Mouse (Mus musculus) B cell, adult (primary cell): ENCODE data around the gene Rfx1. TPM values are rescaled to one million over a fixed set of nuclear protein-coding genes. Genes with fewer than 3 reads are reported as not detected.

Source experiments
- total RNA-seq: library from RNA; stranded (reverse); gene quantifications from 4 replicates; pipeline ENCODE4 v1.2.4, GENCODE M21; 2023; ENCODE audit not compliant: inconsistent age

Rfx1 gene
- total RNA-seq: 86.3 to 95.7 TPM (median 91.8 TPM) in 4 replicates

DNA sequence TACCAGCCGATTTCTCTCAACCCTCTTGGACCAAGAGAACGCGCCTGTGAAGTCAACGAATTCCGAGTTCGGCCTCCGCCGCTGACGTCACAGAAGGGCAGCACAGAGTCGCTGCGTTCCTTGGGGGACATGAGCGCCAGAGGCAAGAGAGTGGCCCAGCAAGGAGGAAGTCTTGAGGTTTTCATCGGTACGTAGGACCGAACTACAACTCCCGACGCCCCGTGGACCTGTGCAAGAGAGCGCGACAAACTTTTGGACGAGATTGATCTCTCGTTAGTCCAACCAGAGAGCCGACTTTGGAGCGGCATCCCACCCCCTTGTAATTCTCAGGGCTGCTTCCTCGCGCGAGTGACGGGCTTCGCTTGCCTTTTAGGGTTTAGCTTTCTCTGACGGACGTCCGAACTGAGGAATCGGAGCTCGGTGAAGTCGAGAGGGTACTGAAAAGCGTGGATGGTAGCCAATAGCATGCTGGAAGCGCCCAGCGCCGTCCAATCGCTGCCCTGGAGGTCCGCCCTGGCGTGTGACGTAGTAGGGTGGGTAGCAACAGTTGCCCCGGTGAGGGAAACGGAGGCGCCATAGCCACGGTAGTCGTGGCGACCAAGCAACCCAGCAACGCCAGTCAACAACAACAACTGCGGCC, at the start of gene Rfx1:
Gene Rfx1, plus strand, starts transcription at position 544 of the 640 bp plus-strand sequence.

DNA sequence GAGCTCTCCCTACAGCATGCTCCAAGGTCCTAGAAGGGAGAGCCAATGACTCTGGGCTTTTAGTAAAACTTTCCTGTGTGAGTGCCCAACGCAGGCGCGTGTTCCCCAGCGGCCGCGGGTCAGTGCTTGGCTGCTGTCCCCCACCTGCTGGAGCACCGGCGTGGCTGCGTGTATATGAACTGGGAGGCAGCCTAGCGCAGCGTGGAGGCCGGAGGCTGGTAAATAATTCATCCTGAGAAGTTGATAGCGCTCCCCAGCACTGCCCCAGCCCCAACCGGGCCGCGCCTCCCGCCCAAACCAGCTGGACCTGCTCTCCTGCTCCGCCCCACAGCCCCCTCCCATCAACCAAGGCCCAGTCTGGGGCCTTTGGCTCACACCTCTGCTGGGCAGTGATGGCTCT, 45.5 kb upstream of the Rfx1 start, which contains the start of gene Palm3:
Gene Palm3, plus strand, starts transcription at position 376 of the 400 bp plus-strand sequence.

DNA sequence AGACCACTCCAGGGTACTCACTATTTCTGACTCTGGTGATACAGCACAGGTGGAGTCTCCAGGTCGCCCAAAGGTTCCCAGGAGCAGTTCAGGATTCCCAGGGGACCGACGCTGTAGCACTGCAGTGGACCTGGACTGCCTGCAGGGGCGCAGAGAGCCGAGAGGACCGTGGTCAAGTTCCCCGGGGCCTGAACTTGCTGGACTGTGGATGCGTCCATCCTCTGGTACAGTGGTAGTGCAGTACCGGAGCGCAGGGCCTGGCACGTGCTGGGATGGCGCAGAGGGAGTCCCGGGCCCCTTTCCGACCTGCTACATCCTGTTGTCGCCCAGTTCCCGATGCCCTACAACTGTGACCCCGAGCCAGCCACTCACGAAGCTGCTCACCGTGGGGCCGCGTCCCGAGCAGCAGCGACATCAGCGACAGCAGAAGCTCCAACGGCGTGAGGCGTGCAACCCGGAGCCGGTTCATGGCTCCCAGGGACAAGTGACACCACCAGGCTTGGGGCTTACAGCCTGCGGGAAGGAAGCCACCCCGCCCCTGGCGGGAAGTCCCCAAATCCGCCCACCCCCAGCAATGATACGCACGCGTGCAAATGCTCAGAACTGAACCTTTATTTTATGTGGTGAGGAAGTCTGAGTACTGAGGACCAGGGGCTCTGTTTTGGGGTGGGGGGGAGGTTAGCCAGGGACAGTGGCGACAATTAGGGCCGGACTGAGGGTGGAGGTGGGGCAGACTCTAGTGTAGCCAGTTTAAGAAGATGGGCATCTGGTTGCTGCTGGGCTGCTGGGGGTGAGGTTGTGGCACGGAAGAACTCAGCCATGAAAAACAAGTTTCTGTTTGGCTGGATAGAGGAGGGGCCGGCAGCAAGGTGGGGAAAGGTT, 24.3 kb upstream of the Rfx1 start, which contains the start of gene Il27ra:
Gene Il27ra, minus strand, starts transcription at position 524 of the 882 bp plus-strand sequence.

DNA sequence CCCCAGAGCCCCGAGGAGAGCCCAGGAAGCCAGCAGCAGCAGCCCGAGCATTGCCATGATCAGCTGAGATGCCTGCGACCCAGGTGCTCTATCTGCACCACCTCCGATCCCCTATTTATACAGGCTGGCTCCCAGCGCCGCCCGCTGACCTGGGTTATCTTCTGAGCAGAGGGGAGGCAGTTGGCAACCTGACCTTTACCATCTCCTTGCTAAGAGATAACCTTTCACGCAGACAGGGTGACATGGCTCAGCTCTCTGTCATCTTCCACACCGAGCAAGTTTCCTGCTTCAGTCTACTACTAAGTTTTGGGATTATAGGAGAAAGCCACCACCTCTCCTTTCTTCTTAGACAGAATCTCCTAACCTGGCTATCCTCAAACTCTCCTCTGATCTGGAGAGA, 21.7 kb upstream of the Rfx1 start, which contains the start of gene Rln3:
Gene Rln3, minus strand, starts transcription at position 101 of the 400 bp plus-strand sequence.

DNA sequence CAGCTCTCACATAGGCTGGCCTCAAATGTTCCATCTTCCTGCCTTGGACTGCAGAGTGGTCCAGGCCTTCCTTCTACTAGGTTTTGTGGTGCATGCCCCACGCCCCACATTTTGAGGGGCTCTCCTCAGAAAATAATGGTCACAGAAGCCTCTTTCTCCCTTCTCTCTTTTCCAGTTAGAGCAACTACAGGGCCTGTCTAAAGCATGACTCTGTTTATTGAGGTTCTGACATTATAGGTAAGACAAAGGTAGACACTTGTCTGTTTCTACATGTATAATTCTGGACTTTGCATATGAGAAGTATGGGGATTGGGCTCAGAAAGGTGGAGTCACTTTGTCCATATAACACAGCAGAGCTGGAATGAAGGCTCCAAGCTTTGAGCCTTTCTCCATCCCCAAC, 1.6 kb upstream of the Rfx1 start, which contains the start of gene Gm10643:
Gene Gm10643, minus strand, starts transcription at position 101 of the 400 bp plus-strand sequence.

DNA sequence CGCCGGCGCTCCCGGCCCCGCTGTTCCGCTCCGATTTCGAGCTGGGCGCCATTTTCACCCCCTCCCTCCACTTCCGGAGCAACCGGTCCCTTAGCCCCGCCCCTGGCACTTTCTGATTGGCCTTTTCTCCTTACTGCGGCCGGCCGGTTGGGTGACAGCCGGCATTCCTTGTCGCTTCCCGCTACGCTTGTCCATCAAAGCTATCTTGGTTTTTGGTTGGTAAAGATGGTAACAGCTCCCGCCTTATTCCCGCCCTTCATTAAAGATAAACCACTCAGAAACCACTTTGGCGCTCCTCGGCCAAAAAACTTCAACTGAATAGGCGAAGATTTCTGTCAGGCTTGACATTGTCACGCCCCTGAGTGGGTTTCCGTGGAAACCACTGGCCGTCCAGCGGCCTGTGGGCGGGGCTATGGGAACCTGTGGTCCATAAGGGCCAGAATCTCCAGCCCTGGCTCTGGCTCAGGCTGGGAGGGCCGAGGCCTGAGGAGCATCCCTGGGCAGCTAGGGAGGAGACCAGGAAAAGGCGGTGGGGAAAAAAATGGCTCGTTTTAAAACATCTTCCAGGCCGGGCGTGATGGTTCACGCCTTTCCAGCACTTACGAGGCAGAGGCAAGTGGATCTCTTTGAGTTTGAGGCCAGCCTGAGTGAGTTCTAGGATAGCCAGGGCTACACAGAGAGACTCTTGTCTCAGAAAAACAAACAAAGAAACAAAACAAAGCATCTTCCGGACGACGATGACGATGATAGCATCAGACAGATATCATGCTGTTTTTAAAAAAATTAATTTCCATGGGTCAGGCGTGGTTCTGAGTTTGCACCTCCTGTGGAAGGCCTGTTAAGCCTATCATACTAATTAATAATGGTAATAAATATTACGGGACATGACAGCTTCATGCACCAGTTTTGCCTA, 38.3 kb downstream of the Rfx1 start, which contains the start of gene Dcaf15:
Gene Dcaf15, minus strand, starts transcription at position 72 of the 913 bp plus-strand sequence.

DNA sequence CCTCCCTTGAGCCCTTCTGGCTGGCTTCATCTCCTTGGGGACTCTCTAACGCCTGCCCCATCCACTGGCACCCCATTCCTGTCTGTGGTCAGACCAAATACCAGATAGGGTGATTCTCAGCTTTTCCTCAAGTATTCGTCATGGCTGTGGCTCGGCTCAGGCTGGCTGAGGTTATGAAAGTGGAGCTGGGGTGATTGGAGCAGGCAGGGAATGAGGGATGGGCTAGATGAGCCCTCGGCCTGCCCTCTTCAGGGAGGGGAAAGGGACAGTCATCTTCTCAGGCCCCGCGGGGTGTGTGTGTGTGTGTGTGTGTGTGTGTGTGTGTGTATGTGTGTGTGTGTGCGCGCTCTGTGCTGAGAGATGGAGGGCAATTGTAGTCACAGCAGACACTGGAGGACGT, 59.0 kb downstream of the Rfx1 start, which contains the start of gene Podnl1:
Gene Podnl1, plus strand, starts transcription at position 334 of the 400 bp plus-strand sequence.

Other genes starting within 250 kb of the Rfx1 start
- 4.0 to 9.1 TPM (median 5.7 TPM) in 4 replicates for gene Adgrl1, start 166.7 kb upstream of the Rfx1 start, total RNA-seq
- 1.0 to 2.6 TPM (median 1.3 TPM) in 4 replicates for gene Gm10644, start 111.6 kb upstream of the Rfx1 start, total RNA-seq
- gene Asf1b, start 111.3 kb upstream of the Rfx1 start, total RNA-seq: 8.9 to 13.0 TPM (median 11.5 TPM) in 4 replicates
- gene Prkaca, start 93.8 kb upstream of the Rfx1 start, total RNA-seq: 45.8 to 49.4 TPM (median 48.8 TPM) in 4 replicates
- gene Samd1, start 69.2 kb upstream of the Rfx1 start, total RNA-seq: 50.7 to 56.9 TPM (median 54.5 TPM) in 4 replicates
- gene 1700067K01Rik, start 65.3 kb upstream of the Rfx1 start, total RNA-seq: 0.51 to 1.3 TPM (median 0.92 TPM) in 4 replicates
- gene 2210011C24Rik, start 54.7 kb upstream of the Rfx1 start, total RNA-seq: not detected in 4 replicates
- 0.21 TPM in 1 of 4 replicates, not detected in the others for gene Palm3, start 45.4 kb upstream of the Rfx1 start, total RNA-seq
- gene Il27ra, start 24.2 kb upstream of the Rfx1 start, total RNA-seq: 90.8 to 101 TPM (median 92.9 TPM) in 4 replicates
- gene Rln3, start 21.8 kb upstream of the Rfx1 start, total RNA-seq: not detected in 4 replicates
- gene Gm10643, start 1.7 kb upstream of the Rfx1 start, total RNA-seq: 6.1 to 8.0 TPM (median 6.4 TPM) in 4 replicates
- gene Dcaf15, start 37.9 kb downstream of the Rfx1 start, total RNA-seq: 48.9 to 55.8 TPM (median 52.6 TPM) in 4 replicates
- not detected in 4 replicates for gene Podnl1, start 59.2 kb downstream of the Rfx1 start, total RNA-seq
- 33.0 to 37.2 TPM (median 35.2 TPM) in 4 replicates for gene Cc2d1a, start 81.1 kb downstream of the Rfx1 start, total RNA-seq
- gene 4930432K21Rik, start 81.2 kb downstream of the Rfx1 start, total RNA-seq: 0.63 to 3.4 TPM (median 1.6 TPM) in 4 replicates
- gene Nanos3, start 118.4 kb downstream of the Rfx1 start, total RNA-seq: not detected in 4 replicates
- 25.3 to 28.1 TPM (median 26.9 TPM) in 4 replicates for gene Zswim4, start 170.2 kb downstream of the Rfx1 start, total RNA-seq
- 191 to 228 TPM (median 213 TPM) in 4 replicates for gene D8Ertd738e, start 182.9 kb downstream of the Rfx1 start, total RNA-seq
- gene Mri1, start 190.5 kb downstream of the Rfx1 start, total RNA-seq: 34.8 to 36.2 TPM (median 35.5 TPM) in 4 replicates
- gene Ccdc130, start 203.5 kb downstream of the Rfx1 start, total RNA-seq: 18.9 to 30.9 TPM (median 25.3 TPM) in 4 replicates